20 mouse cellular contexts compared by ENCODE assay signal in the genomic region with DNA sequence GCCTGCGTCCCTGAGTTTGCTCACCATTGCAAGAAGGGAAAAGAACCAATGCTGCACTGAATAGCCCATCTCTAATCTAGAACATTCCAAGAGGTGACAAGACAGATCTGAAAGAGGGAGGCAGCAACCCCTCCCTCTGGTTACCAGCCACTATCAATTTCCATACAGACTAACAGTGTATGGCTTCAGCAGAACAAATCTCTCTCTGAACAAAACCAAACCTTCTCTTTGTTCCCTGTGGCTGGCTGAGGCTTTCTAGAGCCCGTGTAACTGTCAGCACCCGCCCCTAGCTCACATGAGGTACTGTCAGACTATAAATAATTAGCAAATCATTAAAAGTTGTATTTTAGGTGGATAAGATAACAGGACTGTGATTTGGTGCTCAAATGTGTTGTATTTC.
DNase-seq lines count a peak whose midpoint lies in the region; ATAC-seq and TF ChIP-seq lines count a peak whose summit lies in the region.
"Had no signal": no experiment of that assay in that cellular context is flagged by ENCODE, and none has a peak within 500 bp of the region (broad histone marks: within the 10 kb centered on the region; RNA-seq: fewer than 3 reads in every experiment).

No protein-coding gene starts in this region.

- no peak for TF ChIP-seq EP300 in lung, postnatal 0 days (IDR thresholded peaks at IDR 0.05)

- no peak for DNase-seq in heart, adult 18-20 months
- DNase-seq in kidney, postnatal 4 days: peak; percentile 8 to 28
- no peak for DNase-seq in kidney, adult 2 months
- no peak for DNase-seq in embryonic facial prominence, embryonic 10.5 days (ENCODE audit: low spot score)
- no peak for DNase-seq in lung, postnatal 0 days (ENCODE audit: low spot score)
- DNase-seq: adrenal gland, postnatal 14 days; cerebellum, adult 11-12 months; cerebellum, postnatal 25 days; gastrocnemius, postnatal 10 days; layer of hippocampus, postnatal 36 days; left cerebral cortex, postnatal 4 days; right cerebral cortex, postnatal 4 days; thymus, adult 2 months had no signal

- no peak overlapping the region for H3K9ac ChIP-seq in heart, embryonic 15.5 days
- no peak overlapping the region for H3K9ac ChIP-seq in lung, postnatal 0 days (replicated peaks; ENCODE audit: low read depth)
- H3K9ac ChIP-seq: intestine, embryonic 15.5 days; liver, embryonic 12.5 days; lung, embryonic 15.5 days had no signal

- peaks cover 19% of the 10 kb centered on the region for H3K4me1 ChIP-seq in heart, embryonic 15.5 days (replicated peaks)
- H3K4me1 ChIP-seq in kidney, adult 2 months (ENCODE audit: control insufficient read depth, insufficient read depth, low read length): no peaks in the 10 kb centered on the region
- peaks cover 44% of the 10 kb centered on the region for H3K4me1 ChIP-seq in embryonic facial prominence, embryonic 10.5 days
- H3K4me1 ChIP-seq in embryonic fibroblast, embryonic 13.5 days (ENCODE audit: control insufficient read depth, insufficient read depth, low read length): peaks cover 24% of the 10 kb centered on the region
- H3K4me1 ChIP-seq in lung, postnatal 0 days (ENCODE audit: insufficient read depth, low read depth, low read length): peaks cover 4% of the 10 kb centered on the region; the same call in 1 of the 2 replicates
- H3K4me1 ChIP-seq: liver, embryonic 12.5 days had no signal

- TF ChIP-seq POLR2A in kidney, adult 2 months (IDR thresholded peaks at IDR 0.05; ENCODE audit: low read depth, low read length): no peak
- TF ChIP-seq POLR2A in embryonic fibroblast, embryonic 13.5 days (IDR thresholded peaks at IDR 0.05; ENCODE audit: low read depth, low read length): no peak

- no peaks in the 10 kb centered on the region for H3K36me3 ChIP-seq in heart, embryonic 15.5 days
- H3K36me3 ChIP-seq in kidney, adult 2 months (ENCODE audit: control insufficient read depth, insufficient read depth, low read length): no peaks in the 10 kb centered on the region
- H3K36me3 ChIP-seq in embryonic facial prominence, embryonic 10.5 days (replicated peaks): 0 out of 2 replicates have a peak, but pooled peaks cover 4% of the 10 kb centered on the region
- no peaks in the 10 kb centered on the region for H3K36me3 ChIP-seq in lung, postnatal 0 days (ENCODE audit: insufficient read depth, low read length)
- H3K36me3 ChIP-seq: heart, embryonic 10.5 days; intestine, embryonic 15.5 days; liver, embryonic 12.5 days; lung, embryonic 15.5 days had no signal

- ATAC-seq in heart, embryonic 15.5 days (replicated peaks; ENCODE audit: insufficient number of reproducible peaks, insufficient read depth, low FRiP score, low read depth): no peak
- no peak for ATAC-seq in activated CD4-positive, CD25-positive, alpha-beta regulatory T cell, adult 4 months
- ATAC-seq in lung, postnatal 0 days: no peak
- ATAC-seq: intestine, embryonic 15.5 days; liver, embryonic 12.5 days had no signal

- H3K4me3 ChIP-seq in heart, embryonic 15.5 days: no peak overlapping the region
- H3K4me3 ChIP-seq in kidney, adult 2 months (ENCODE audit: insufficient read depth, low read depth, low read length): no peak overlapping the region
- H3K4me3 ChIP-seq in embryonic facial prominence, embryonic 10.5 days: no peak overlapping the region
- H3K4me3 ChIP-seq in embryonic fibroblast, embryonic 13.5 days (ENCODE audit: insufficient read depth, low read length): no peak overlapping the region
- H3K4me3 ChIP-seq in lung, postnatal 0 days (ENCODE audit: low read depth, low read length): no peak overlapping the region
- H3K4me3 ChIP-seq: heart, embryonic 10.5 days; intestine, embryonic 15.5 days; liver, embryonic 12.5 days; lung, embryonic 15.5 days had no signal

- TF ChIP-seq CTCF in kidney, adult 2 months (conservative IDR thresholded peaks at IDR 0.05; ENCODE audit: insufficient read depth, insufficient read length, low read depth, low read length): no peak
- no peak for TF ChIP-seq CTCF in embryonic fibroblast, embryonic 13.5 days (IDR thresholded peaks at IDR 0.05; ENCODE audit: borderline replicate concordance, insufficient read depth, low read length)
- TF ChIP-seq CTCF in lung, postnatal 0 days (IDR thresholded peaks at IDR 0.05): no peak

- no peaks in the 10 kb centered on the region for H3K9me3 ChIP-seq in heart, embryonic 15.5 days (replicated peaks)
- no peaks in the 10 kb centered on the region for H3K9me3 ChIP-seq in embryonic facial prominence, embryonic 10.5 days
- no peaks in the 10 kb centered on the region for H3K9me3 ChIP-seq in lung, postnatal 0 days (ENCODE audit: low read length)
- H3K9me3 ChIP-seq: heart, embryonic 10.5 days; intestine, embryonic 15.5 days; liver, embryonic 12.5 days; lung, embryonic 15.5 days had no signal

- no peak overlapping the region for H3K4me2 ChIP-seq in heart, embryonic 15.5 days
- H3K4me2 ChIP-seq in lung, postnatal 0 days (replicated peaks; ENCODE audit: low read depth, low read length): no peak overlapping the region
- H3K4me2 ChIP-seq: intestine, embryonic 15.5 days; liver, embryonic 12.5 days; lung, embryonic 15.5 days had no signal

- H3K27ac ChIP-seq in heart, embryonic 15.5 days: peak overlapping the region; percentile 35; the same call in 1 of the 2 replicates
- no peak overlapping the region for H3K27ac ChIP-seq in kidney, adult 2 months (ENCODE audit: insufficient read depth, low read depth, low read length)
- peak overlapping the region; percentile 59 for H3K27ac ChIP-seq in embryonic facial prominence, embryonic 10.5 days (replicated peaks)
- peak overlapping the region; percentile 21; the same call in 1 of the 2 replicates for H3K27ac ChIP-seq in embryonic fibroblast, embryonic 13.5 days (ENCODE audit: insufficient read depth, low read length)
- H3K27ac ChIP-seq in lung, postnatal 0 days (ENCODE audit: low read length): no peak overlapping the region
- H3K27ac ChIP-seq: heart, embryonic 10.5 days; intestine, embryonic 15.5 days; liver, embryonic 12.5 days; lung, embryonic 15.5 days had no signal

- 50% methylated on average over 3 of the region's 3 CpGs for WGBS in heart, embryonic 15.5 days
- 53% methylated on average over 3 of the region's 3 CpGs for WGBS in kidney, adult 2 months
- WGBS in embryonic facial prominence, embryonic 10.5 days: 80% methylated on average over 3 of the region's 3 CpGs
- WGBS in lung, postnatal 0 days: 65% methylated on average over 3 of the region's 3 CpGs

- no peaks in the 10 kb centered on the region for H3K27me3 ChIP-seq in heart, embryonic 15.5 days
- no peaks in the 10 kb centered on the region for H3K27me3 ChIP-seq in kidney, adult 2 months (replicated peaks; ENCODE audit: control insufficient read depth, insufficient read depth, low read length)
- H3K27me3 ChIP-seq in embryonic facial prominence, embryonic 10.5 days (replicated peaks; ENCODE audit: low read depth, poor library complexity, severe bottlenecking): no peaks in the 10 kb centered on the region
- H3K27me3 ChIP-seq in lung, postnatal 0 days (replicated peaks; ENCODE audit: insufficient read depth, low read length): no peaks in the 10 kb centered on the region
- H3K27me3 ChIP-seq: intestine, embryonic 15.5 days; liver, embryonic 12.5 days; lung, embryonic 15.5 days had no signal

Comparison
In these comparisons a context has a peak if more than half of its experiments do, and no peak if none do; other contexts are left out.
1. DNase-seq: peak in kidney, postnatal 4 days (2 of 2); none in heart, adult 18-20 months (0 of 2), kidney, adult 2 months (single experiment), embryonic facial prominence, embryonic 10.5 days (single experiment) and lung, postnatal 0 days (single experiment).
2. H3K27ac ChIP-seq: peak in heart, embryonic 15.5 days (single experiment), embryonic facial prominence, embryonic 10.5 days (single experiment) and embryonic fibroblast, embryonic 13.5 days (single experiment); none in kidney, adult 2 months (single experiment) and lung, postnatal 0 days (single experiment).